Mouse (Mus musculus) bone marrow, adult 2 months (tissue): ENCODE results near the gene Nab2. TPM values are rescaled to one million over a fixed set of nuclear protein-coding genes. Genes with fewer than 3 reads are reported as not detected.

Experiments
- H3K27ac ChIP-seq: fragments of 200-500 bp; 2 replicates; pipeline ENCODE4 v1.5.1; 2012; ENCODE audit warnings: low read depth, mild to moderate bottlenecking, control low read depth, inconsistent platforms, low read length; ENCODE audit not compliant: control insufficient read depth, poor library complexity, insufficient read depth
- H3K4me1 ChIP-seq: fragments of 200-500 bp; 2 replicates; pipeline ENCODE4 v1.6.1; 2011; ENCODE audit warnings: low read length; ENCODE audit not compliant: control insufficient read depth, insufficient read depth
- H3K4me3 ChIP-seq: fragments of 200-500 bp; replicated peaks from 2 replicates; pipeline ENCODE3; 2011; ENCODE audit warnings: mild to moderate bottlenecking, low read depth, low read length, control low read depth; ENCODE audit not compliant: control insufficient read depth
- CTCF ChIP-seq: fragments of 200-500 bp; IDR thresholded peaks from 2 replicates; pipeline ENCODE4 v1.5.1; 2011; ENCODE audit warnings: low read length, control low read depth; ENCODE audit not compliant: control insufficient read depth, insufficient read depth
- POLR2A ChIP-seq: fragments of 200-500 bp; IDR thresholded peaks from 2 replicates; pipeline ENCODE4 v1.6.1; 2011; ENCODE audit warnings: low read depth, mild to moderate bottlenecking, control low read depth, low read length, borderline replicate concordance; ENCODE audit not compliant: control insufficient read depth
- WGBS: fragments of 180-500 bp; shearing (Covaris S2); methylation state at CpG from one replicate; pipeline ENCODE4 v1.1.7; 2018; 5-methylcytosine and 5-hydroxymethylcytosine counted together
- polyA plus RNA-seq: library from polyadenylated mRNA; stranded (reverse); fragments of >200 nt; gene quantifications from 2 replicates; pipeline ENCODE4 v1.2.4, GENCODE M21; 2011; ENCODE audit warnings: low replicate concordance; ENCODE audit not compliant: missing spikeins, insufficient read depth, insufficient read length

Gene Nab2
- polyA plus RNA-seq, 1 experiment, result 4.0 TPM

- H3K4me3 ChIP-seq, result peak overlapping the region; percentile 74
- WGBS, result under 1% methylated on average over 71 of the region's 71 CpGs
- H3K4me1 ChIP-seq, result no peaks in the 10 kb centered on the region
- peak overlapping the region; percentile 79 for H3K27ac ChIP-seq
- TF ChIP-seq CTCF, result no peak
- TF ChIP-seq POLR2A, result peak; percentile 33; the same call in 1 of the 2 replicates
Measured at GRCm38 (mm10) chr10:127676691-127677548, 8.6 kb upstream of the Nab2 start.

- no peaks in the 10 kb centered on the region for H3K4me1 ChIP-seq
- H3K27ac ChIP-seq, result no peak overlapping the region
- WGBS, result 34% methylated on average over 5 of the region's 5 CpGs
- H3K4me3 ChIP-seq, result peak overlapping the region; percentile 28
- TF ChIP-seq CTCF, result no peak
- no peak for TF ChIP-seq POLR2A
Measured at GRCm38 (mm10) chr10:127675859-127676398, 7.6 kb upstream of the Nab2 start.

- no peak for TF ChIP-seq POLR2A
- TF ChIP-seq CTCF, result peak; percentile 81
- Histone ChIP-seq H3K4me3 (no peak overlapping the region), H3K27ac (no peak overlapping the region), H3K4me1 (no peaks in the 10 kb centered on the region)
- 82% methylated on average over 8 of the region's 8 CpGs for WGBS
Measured at GRCm38 (mm10) chr10:127674794-127675522, 6.6 kb upstream of the Nab2 start.

- no peak for TF ChIP-seq POLR2A
- TF ChIP-seq CTCF, result no peak
- no peak overlapping the region for H3K4me3 ChIP-seq
- WGBS, result 84% methylated on average over 6 of the region's 6 CpGs
- no peaks in the 10 kb centered on the region for H3K4me1 ChIP-seq
- H3K27ac ChIP-seq, result no peak overlapping the region
Measured at GRCm38 (mm10) chr10:127674046-127674655, 5.8 kb upstream of the Nab2 start.

GRCm38 (mm10) chr10:127671276-127671675 lies 2.9 kb upstream of the Nab2 start:
- H3K27ac ChIP-seq, result no peak overlapping the region
- no peak overlapping the region for H3K4me3 ChIP-seq
- H3K4me1 ChIP-seq, result no peaks in the 10 kb centered on the region; the same call in 1 of the 2 replicates
- 47% methylated on average over 2 of the region's 2 CpGs for WGBS
- no peak for TF ChIP-seq POLR2A
- TF ChIP-seq CTCF, result peak; percentile 68

GRCm38 (mm10) chr10:127670185-127670584 lies 1.8 kb upstream of the Nab2 start:
- Histone ChIP-seq H3K4me3 (no peak overlapping the region), H3K4me1 (no peaks in the 10 kb centered on the region; the same call in 1 of the 2 replicates), H3K27ac (no peak overlapping the region)
- WGBS, result 56% methylated on average over 2 of the region's 2 CpGs
- TF ChIP-seq POLR2A (no peak), CTCF (no peak)

GRCm38 (mm10) chr10:127669170-127669569 lies 802 bp upstream of the Nab2 start:
- Histone ChIP-seq H3K4me1 (no peaks in the 10 kb centered on the region; the same call in 1 of the 2 replicates), H3K4me3 (no peak overlapping the region), H3K27ac (no peak overlapping the region; the same call in 1 of the 2 replicates)
- WGBS, result 39% methylated on average over 7 of the region's 7 CpGs
- no peak for TF ChIP-seq POLR2A
- no peak for TF ChIP-seq CTCF
